Mouse (Mus musculus) cortical plate, adult 2 months (tissue): ENCODE data around the gene Rnf168.

Source experiments
- CTCF ChIP-seq: fragments of 200-500 bp; IDR thresholded peaks from 2 replicates; pipeline ENCODE4 v1.5.1; 2011; ENCODE audit warnings: mild to moderate bottlenecking, control low read depth, low read length; ENCODE audit not compliant: insufficient read depth; ENCODE audit errors: extremely low read depth
- POLR2A ChIP-seq: fragments of 200-500 bp; IDR thresholded peaks from 2 replicates; pipeline ENCODE4 v1.6.1; 2011; ENCODE audit warnings: mild to moderate bottlenecking, low read length, control low read depth; ENCODE audit not compliant: insufficient read depth; ENCODE audit errors: extremely low read depth

DNA sequence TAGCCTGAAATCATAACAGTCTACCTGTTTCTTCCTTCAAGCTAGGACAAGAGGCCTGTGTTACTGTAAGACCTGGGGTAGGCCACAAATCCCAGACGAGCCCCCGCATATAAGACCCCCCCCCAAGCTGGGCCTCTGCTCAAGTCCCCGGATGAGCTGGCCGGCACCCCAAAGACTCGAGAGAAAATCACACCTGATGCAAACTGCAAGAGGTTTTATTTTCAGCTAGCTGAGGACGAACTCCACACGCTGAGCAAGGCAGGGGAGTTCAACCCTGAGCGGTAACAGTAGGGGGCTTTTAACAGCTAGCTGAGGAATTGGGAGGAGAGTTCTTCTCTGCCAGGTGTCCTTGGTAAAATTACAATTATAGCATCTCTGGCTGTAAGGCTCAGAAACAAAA, 3.0 kb downstream of the Rnf168 start:
- no peak for TF ChIP-seq POLR2A
- TF ChIP-seq CTCF = no peak
